Mouse (Mus musculus): ENCODE data around the gene Cald1. TPM values are rescaled to one million over a fixed set of nuclear protein-coding genes. Genes with fewer than 3 reads are reported as not detected.

Gene Cald1
- total and polyA plus RNA-seq, 2 experiments from 2014 or later, result 28.5 to 40.8 TPM

GRCm38 (mm10) chr6:34776396-34776795 lies 178.1 kb downstream of the Cald1 start:
- no peaks in the 10 kb centered on the region for H3K9me3 ChIP-seq (ENCODE audit: low read length)
- H3K27ac ChIP-seq (ENCODE audit: low read depth, low read length), result no peak overlapping the region
- H3K36me3 ChIP-seq (ENCODE audit: insufficient read depth), result peaks cover 4% of the 10 kb centered on the region; the same call in 1 of the 2 replicates
- no peaks in the 10 kb centered on the region for H3K4me1 ChIP-seq (ENCODE audit: insufficient read depth)
- H3K4me2 ChIP-seq (ENCODE audit: low read depth), result no peak overlapping the region
- ATAC-seq, result no peak
- no peak for TF ChIP-seq CTCF (IDR thresholded peaks at IDR 0.05; ENCODE audit: low read depth)
- H3K9ac ChIP-seq, result no peak overlapping the region
- no peaks in the 10 kb centered on the region for H3K27me3 ChIP-seq (ENCODE audit: insufficient read depth, low read length)
- DNase-seq, result no peak
- no peak overlapping the region for H3K4me3 ChIP-seq (ENCODE audit: low read depth, low read length)

GRCm38 (mm10) chr6:34777094-34777493 lies 178.8 kb downstream of the Cald1 start:
- H3K9ac ChIP-seq, result no peak overlapping the region
- 91% methylated on average over 2 of the region's 2 CpGs for WGBS
- no peak overlapping the region for H3K4me3 ChIP-seq (ENCODE audit: low read depth, low read length)
- no peak for TF ChIP-seq CTCF (IDR thresholded peaks at IDR 0.05; ENCODE audit: low read depth)
- no peak for ATAC-seq
- no peak overlapping the region for H3K4me2 ChIP-seq (ENCODE audit: low read depth)
- no peak overlapping the region for H3K27ac ChIP-seq (ENCODE audit: low read depth, low read length)
- no peaks in the 10 kb centered on the region for H3K9me3 ChIP-seq (ENCODE audit: low read length)
- H3K36me3 ChIP-seq (ENCODE audit: insufficient read depth), result peaks cover 2% of the 10 kb centered on the region; the same call in 1 of the 2 replicates
- no peak for DNase-seq
- no peaks in the 10 kb centered on the region for H3K27me3 ChIP-seq (ENCODE audit: insufficient read depth, low read length)
- H3K4me1 ChIP-seq (ENCODE audit: insufficient read depth), result no peaks in the 10 kb centered on the region

- DNase-seq (no peak), ATAC-seq (no peak)
- Histone ChIP-seq H3K4me2 (ENCODE audit: low read depth) (no peak overlapping the region), H3K36me3 (ENCODE audit: insufficient read depth) (no peaks in the 10 kb centered on the region), H3K27me3 (ENCODE audit: insufficient read depth, low read length) (no peaks in the 10 kb centered on the region), H3K9me3 (ENCODE audit: low read length) (no peaks in the 10 kb centered on the region), H3K4me1 (ENCODE audit: insufficient read depth) (no peaks in the 10 kb centered on the region), H3K27ac (ENCODE audit: low read depth, low read length) (no peak overlapping the region), H3K9ac (no peak overlapping the region), H3K4me3 (ENCODE audit: low read depth, low read length) (no peak overlapping the region)
- 66% methylated on average over 10 of the region's 10 CpGs for WGBS
- TF ChIP-seq CTCF (IDR thresholded peaks at IDR 0.05; ENCODE audit: low read depth), result peak; percentile 25; the same call in 1 of the 2 replicates
These were observed 179.8 kb downstream of the Cald1 start for GRCm38 (mm10) chr6:34777981-34778668.

GRCm38 (mm10) chr6:34780231-34780942 lies 182.1 kb downstream of the Cald1 start, which contains the start of gene Agbl3:
Gene Agbl3, plus strand, starts transcription at chr6:34780432.
- Histone ChIP-seq H3K27ac (ENCODE audit: low read depth, low read length) (peak within 1 kb of the TSS; percentile 96), H3K9ac (peak within 1 kb of the TSS; percentile 74), H3K36me3 (ENCODE audit: insufficient read depth) (no peaks in the 10 kb centered on the region; the same call in 1 of the 2 replicates), H3K4me2 (ENCODE audit: low read depth) (peak within 1 kb of the TSS; percentile 62), H3K4me1 (ENCODE audit: insufficient read depth) (no peaks in the 10 kb centered on the region), H3K9me3 (ENCODE audit: low read length) (no peaks in the 10 kb centered on the region), H3K27me3 (ENCODE audit: insufficient read depth, low read length) (no peaks in the 10 kb centered on the region), H3K4me3 (ENCODE audit: low read depth, low read length) (peak within 1 kb of the TSS; percentile 58)
- no peak for TF ChIP-seq CTCF (IDR thresholded peaks at IDR 0.05; ENCODE audit: low read depth)
- under 1% methylated on average over 67 of the region's 81 CpGs for WGBS
- DNase-seq, result peak; percentile 95
- ATAC-seq, result peak; percentile 95

- Histone ChIP-seq H3K9me3 (ENCODE audit: low read length) (no peaks in the 10 kb centered on the region), H3K36me3 (ENCODE audit: insufficient read depth) (no peaks in the 10 kb centered on the region; the same call in 1 of the 2 replicates), H3K27me3 (ENCODE audit: insufficient read depth, low read length) (no peaks in the 10 kb centered on the region), H3K4me1 (ENCODE audit: insufficient read depth) (no peaks in the 10 kb centered on the region), H3K4me2 (ENCODE audit: low read depth) (peak overlapping the region; percentile 62), H3K9ac (peak overlapping the region; percentile 74), H3K4me3 (ENCODE audit: low read depth, low read length) (peak overlapping the region; percentile 58), H3K27ac (ENCODE audit: low read depth, low read length) (peak overlapping the region; percentile 96)
- no peak for TF ChIP-seq CTCF (IDR thresholded peaks at IDR 0.05; ENCODE audit: low read depth)
- DNase-seq (no peak), ATAC-seq (no peak)
- 4% methylated on average over 13 of the region's 13 CpGs for WGBS
These were observed 182.6 kb downstream of the Cald1 start for GRCm38 (mm10) chr6:34780943-34781289.

- DNase-seq (no peak), ATAC-seq (no peak)
- Histone ChIP-seq H3K9me3 (ENCODE audit: low read length) (no peaks in the 10 kb centered on the region), H3K4me2 (ENCODE audit: low read depth) (no peak overlapping the region), H3K36me3 (ENCODE audit: insufficient read depth) (no peaks in the 10 kb centered on the region; the same call in 1 of the 2 replicates), H3K9ac (no peak overlapping the region), H3K27me3 (ENCODE audit: insufficient read depth, low read length) (no peaks in the 10 kb centered on the region), H3K27ac (ENCODE audit: low read depth, low read length) (no peak overlapping the region), H3K4me1 (ENCODE audit: insufficient read depth) (no peaks in the 10 kb centered on the region), H3K4me3 (ENCODE audit: low read depth, low read length) (no peak overlapping the region)
- no peak for TF ChIP-seq CTCF (IDR thresholded peaks at IDR 0.05; ENCODE audit: low read depth)
- WGBS, result 90% methylated on average over 1 of the region's 1 CpGs
These were observed 184.2 kb downstream of the Cald1 start for GRCm38 (mm10) chr6:34782493-34782892.

- H3K4me2 ChIP-seq (ENCODE audit: low read depth), result no peak overlapping the region
- no peak overlapping the region for H3K4me3 ChIP-seq (ENCODE audit: low read depth, low read length)
- no peaks in the 10 kb centered on the region for H3K4me1 ChIP-seq (ENCODE audit: insufficient read depth)
- WGBS, result 86% methylated on average over 3 of the region's 3 CpGs
- H3K9ac ChIP-seq, result no peak overlapping the region
- H3K9me3 ChIP-seq (ENCODE audit: low read length), result no peaks in the 10 kb centered on the region
- no peak for DNase-seq
- no peak overlapping the region for H3K27ac ChIP-seq (ENCODE audit: low read depth, low read length)
- H3K27me3 ChIP-seq (ENCODE audit: insufficient read depth, low read length), result no peaks in the 10 kb centered on the region
- TF ChIP-seq CTCF (IDR thresholded peaks at IDR 0.05; ENCODE audit: low read depth), result no peak
- ATAC-seq, result no peak
- no peaks in the 10 kb centered on the region for H3K36me3 ChIP-seq (ENCODE audit: insufficient read depth)
These were observed 198.6 kb downstream of the Cald1 start for GRCm38 (mm10) chr6:34796881-34797280.
